Mouse (Mus musculus) liver, embryonic 15.5 days (tissue): ENCODE measurements around the gene Ttll9. TPM values are rescaled to one million over a fixed set of nuclear protein-coding genes. Genes with fewer than 3 reads are reported as not detected.

Experiments
- ATAC-seq: fragments of 200-750 bp; cut with Nextera tagmentation; 2 replicates; pipeline ENCODE4 v1.8.0; 2017; ENCODE audit warnings: moderate number of reproducible peaks, mild to moderate bottlenecking, moderate library complexity; ENCODE audit not compliant: insufficient read depth
- H3K27ac ChIP-seq: fragments of 300-500 bp; sonication (generic); replicated peaks from 2 replicates; pipeline ENCODE4 v1.5.1; 2015; ENCODE audit warnings: mild to moderate bottlenecking, inconsistent platforms
- H3K27me3 ChIP-seq: fragments of 300-500 bp; sonication (generic); 2 replicates; pipeline ENCODE4 v1.6.1; 2015; ENCODE audit warnings: mild to moderate bottlenecking, inconsistent platforms
- H3K36me3 ChIP-seq: fragments of 300-500 bp; sonication (generic); replicated peaks from 2 replicates; pipeline ENCODE4 v1.6.1; 2015; ENCODE audit warnings: moderate library complexity, mild to moderate bottlenecking, inconsistent platforms
- H3K4me1 ChIP-seq: fragments of 300-500 bp; sonication (generic); replicated peaks from 2 replicates; pipeline ENCODE4 v1.6.1; 2015; ENCODE audit warnings: inconsistent platforms
- H3K4me2 ChIP-seq: fragments of 300-500 bp; sonication (generic); 2 replicates; pipeline ENCODE4 v1.6.1; 2015; ENCODE audit warnings: moderate library complexity, mild to moderate bottlenecking, inconsistent platforms
- H3K4me3 ChIP-seq: fragments of 300-500 bp; sonication (generic); replicated peaks from 2 replicates; pipeline ENCODE4 v1.5.1; 2015; ENCODE audit warnings: mild to moderate bottlenecking, inconsistent platforms
- H3K9ac ChIP-seq: fragments of 300-500 bp; sonication (generic); 2 replicates; pipeline ENCODE4 v1.6.1; 2015; ENCODE audit warnings: moderate library complexity, mild to moderate bottlenecking, inconsistent platforms
- H3K9me3 ChIP-seq: fragments of 300-500 bp; sonication (generic); replicated peaks from 2 replicates; pipeline ENCODE4 v1.6.1; 2016; ENCODE audit warnings: inconsistent platforms
- WGBS: fragments of 180-500 bp; shearing (Covaris S2); methylation state at CpG from one replicate; pipeline ENCODE4 v1.1.7; 2015; ENCODE audit warnings: mixed read lengths; ENCODE audit not compliant: insufficient replicate concordance; 5-methylcytosine and 5-hydroxymethylcytosine counted together
- polyA plus RNA-seq: library from polyadenylated mRNA; unstranded; fragments of >200 nt; fragmentation: Nextera tagmentation; extraction: Ambion mirVana; gene quantifications from 2 replicates; pipeline ENCODE4 v1.2.1, GENCODE M21; 2015

Gene Ttll9
- 0.12 and 0.14 TPM in 2 replicates for polyA plus RNA-seq

DNA sequence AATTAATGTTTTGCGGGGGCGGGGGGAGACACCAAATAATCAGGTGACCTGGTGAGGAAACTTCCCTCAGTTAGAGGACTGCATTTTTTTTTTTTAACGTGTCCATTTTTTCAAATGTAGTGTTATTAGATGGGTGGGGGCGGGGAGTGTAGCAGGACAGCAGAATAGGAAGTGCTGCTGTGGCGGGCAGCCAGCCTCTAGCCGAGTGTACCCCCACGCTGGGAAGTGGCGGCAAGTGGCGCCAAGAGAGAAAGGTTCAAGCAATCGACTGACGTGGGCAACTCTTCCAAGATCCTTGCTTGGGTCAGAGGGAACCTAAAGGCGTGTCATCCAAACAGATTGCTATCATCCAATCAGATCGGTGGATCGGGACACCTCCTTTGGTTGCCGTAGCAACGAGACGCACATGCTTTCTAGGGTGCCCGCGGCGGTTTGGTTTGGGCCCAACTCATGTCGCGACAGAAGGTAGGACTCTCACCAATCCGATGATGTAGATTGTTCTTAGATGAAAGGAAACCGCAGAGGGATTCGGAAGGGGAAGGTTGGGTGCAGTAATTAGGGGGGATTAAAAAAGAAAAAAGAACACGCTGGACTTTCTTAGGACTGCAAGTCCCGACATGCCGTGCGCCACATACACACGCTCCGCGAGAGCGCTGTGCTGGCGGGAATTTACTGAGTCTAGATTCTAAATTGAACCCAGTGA, at the start of gene Ttll9:
Gene Ttll9 (plus strand): TSS at position 395 of the 703 bp plus-strand sequence.
- peak; percentile 57; the same call in 1 of the 2 replicates for ATAC-seq

DNA sequence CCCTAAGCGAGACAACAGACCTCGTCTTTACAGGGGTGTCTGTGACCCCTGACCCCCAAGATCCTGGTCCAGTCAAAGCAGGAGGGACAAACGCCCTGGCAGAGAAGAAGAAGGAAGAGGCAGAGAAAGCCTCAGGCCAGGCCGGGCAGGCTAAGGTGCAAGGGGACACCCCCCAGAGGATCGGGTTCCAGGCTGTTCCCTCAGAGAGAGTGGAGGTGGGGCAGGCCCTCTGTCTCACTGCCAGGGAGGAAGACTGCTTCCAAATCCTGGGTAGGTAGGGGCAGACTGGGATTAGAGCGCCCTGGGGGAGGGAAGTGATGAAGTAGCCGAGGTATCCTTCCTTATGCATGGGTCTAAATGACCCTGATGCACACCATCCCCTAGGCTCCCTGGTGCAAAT, 48.8 kb upstream of the Ttll9 start:
- Histone ChIP-seq H3K9me3 (no peaks in the 10 kb centered on the region), H3K4me3 (no peak overlapping the region), H3K36me3 (no peaks in the 10 kb centered on the region), H3K9ac (no peak overlapping the region), H3K27ac (no peak overlapping the region), H3K4me1 (peaks cover 6% of the 10 kb centered on the region), H3K4me2 (no peak overlapping the region), H3K27me3 (peaks cover 54% of the 10 kb centered on the region)
- WGBS: 30% methylated on average over 7 of the region's 7 CpGs
- no peak for ATAC-seq

More for the DNA sequence above, at the start of gene Ttll9:
- Histone ChIP-seq H3K4me1 (peaks cover 3% of the 10 kb centered on the region; the same call in 1 of the 2 replicates), H3K27ac (no peak within 1 kb of the TSS), H3K9ac (no peak within 1 kb of the TSS), H3K36me3 (no peaks in the 10 kb centered on the region), H3K4me2 (peak within 1 kb of the TSS; percentile 64), H3K4me3 (peak within 1 kb of the TSS; percentile 47), H3K9me3 (no peaks in the 10 kb centered on the region), H3K27me3 (peaks cover 33% of the 10 kb centered on the region)
- under 1% methylated on average over 34 of the region's 34 CpGs for WGBS

DNA sequence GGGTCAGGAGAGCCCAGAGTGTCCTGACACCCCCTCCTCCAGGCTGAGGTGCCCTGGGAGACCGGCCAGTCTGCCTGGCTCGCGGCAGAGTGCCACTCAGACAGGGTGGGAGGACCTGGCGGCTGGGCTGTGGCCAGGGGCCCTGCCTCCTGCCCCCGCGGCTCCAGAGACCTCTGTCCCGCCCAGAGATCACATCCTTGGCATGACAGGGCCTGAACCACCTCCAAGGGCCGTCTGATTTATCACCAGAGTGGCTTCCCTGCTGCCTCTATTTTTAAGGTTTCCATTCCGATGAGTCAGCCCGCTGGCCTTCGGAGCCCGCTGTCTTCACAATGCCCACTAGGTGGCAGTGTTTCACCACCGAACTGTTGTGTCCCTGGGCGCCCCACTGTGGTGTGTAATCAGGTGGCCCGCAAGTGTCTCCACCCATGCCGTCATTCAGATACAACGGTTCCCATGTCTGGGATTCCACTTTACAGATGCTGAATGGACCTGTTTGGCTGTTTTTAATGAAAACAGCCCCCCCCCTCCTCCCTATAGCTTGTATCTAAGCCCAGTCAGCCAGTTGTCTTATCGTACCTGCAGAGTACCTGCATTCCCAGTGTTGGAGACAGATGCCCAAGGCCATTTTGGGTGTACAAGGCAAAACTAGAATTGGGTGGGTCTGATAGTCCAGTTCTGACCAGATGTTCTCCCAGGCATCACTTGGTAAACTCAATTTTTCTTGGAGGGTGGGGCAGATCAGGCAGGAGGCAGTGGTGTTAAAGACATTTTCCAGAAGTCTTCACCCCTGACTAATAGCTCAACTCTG, 47.8 kb upstream of the Ttll9 start:
- Histone ChIP-seq H3K9ac (no peak overlapping the region), H3K9me3 (no peaks in the 10 kb centered on the region), H3K27ac (no peak overlapping the region), H3K27me3 (peaks cover 54% of the 10 kb centered on the region), H3K4me1 (peaks cover 6% of the 10 kb centered on the region), H3K4me2 (peak overlapping the region; percentile 16; the same call in 1 of the 2 replicates), H3K36me3 (no peaks in the 10 kb centered on the region), H3K4me3 (no peak overlapping the region)
- no peak for ATAC-seq
- 5% methylated on average over 18 of the region's 18 CpGs for WGBS

DNA sequence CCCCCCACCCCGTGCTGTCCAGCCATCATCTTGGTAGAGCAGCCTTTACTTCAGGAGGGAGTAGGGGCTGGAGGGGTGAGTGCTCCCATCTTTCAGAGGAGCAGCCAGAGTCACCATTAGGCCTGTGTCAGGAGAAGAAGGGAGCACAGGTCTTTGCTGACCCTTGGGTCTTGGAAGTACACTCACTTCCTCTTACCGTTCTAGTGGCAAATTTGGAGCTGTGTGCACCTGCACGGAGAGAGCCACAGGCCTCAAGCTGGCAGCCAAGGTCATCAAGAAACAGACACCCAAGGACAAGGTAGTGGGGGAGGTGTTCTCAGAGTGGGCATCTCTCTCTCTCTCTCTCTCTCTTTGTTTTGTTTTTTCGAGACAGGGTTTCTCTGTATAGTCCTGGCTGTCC, 46.8 kb upstream of the Ttll9 start:
- Histone ChIP-seq H3K4me3 (no peak overlapping the region), H3K36me3 (no peaks in the 10 kb centered on the region), H3K27ac (no peak overlapping the region), H3K4me2 (no peak overlapping the region), H3K27me3 (peaks cover 51% of the 10 kb centered on the region), H3K4me1 (peaks cover 6% of the 10 kb centered on the region), H3K9ac (no peak overlapping the region), H3K9me3 (no peaks in the 10 kb centered on the region)
- 43% methylated on average over 4 of the region's 4 CpGs for WGBS
- ATAC-seq: no peak

DNA sequence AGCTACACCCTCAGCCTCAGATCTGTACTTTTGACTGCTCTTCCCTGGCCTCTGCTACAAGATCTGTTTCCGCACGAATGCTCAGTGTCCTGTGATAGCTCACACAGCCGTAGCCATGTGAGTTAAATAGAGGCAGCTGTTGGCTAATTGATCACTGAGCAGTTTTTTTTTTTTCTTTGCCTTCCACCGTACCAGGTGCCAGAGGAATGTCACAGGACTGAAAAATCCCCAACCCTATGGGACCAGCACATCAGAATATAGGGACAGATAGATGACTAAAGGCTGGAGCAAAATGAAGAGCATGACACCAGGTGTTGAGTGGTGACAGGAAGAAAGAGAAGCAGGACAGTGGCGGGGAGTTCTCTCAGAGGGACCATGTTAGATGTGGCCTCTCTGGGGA, 46.2 kb upstream of the Ttll9 start:
- Histone ChIP-seq H3K9me3 (no peaks in the 10 kb centered on the region), H3K4me1 (peaks cover 6% of the 10 kb centered on the region), H3K4me3 (no peak overlapping the region), H3K9ac (no peak overlapping the region), H3K36me3 (no peaks in the 10 kb centered on the region), H3K4me2 (no peak overlapping the region), H3K27ac (no peak overlapping the region), H3K27me3 (peaks cover 44% of the 10 kb centered on the region)
- 55% methylated on average over 5 of the region's 5 CpGs for WGBS
- ATAC-seq: no peak

DNA sequence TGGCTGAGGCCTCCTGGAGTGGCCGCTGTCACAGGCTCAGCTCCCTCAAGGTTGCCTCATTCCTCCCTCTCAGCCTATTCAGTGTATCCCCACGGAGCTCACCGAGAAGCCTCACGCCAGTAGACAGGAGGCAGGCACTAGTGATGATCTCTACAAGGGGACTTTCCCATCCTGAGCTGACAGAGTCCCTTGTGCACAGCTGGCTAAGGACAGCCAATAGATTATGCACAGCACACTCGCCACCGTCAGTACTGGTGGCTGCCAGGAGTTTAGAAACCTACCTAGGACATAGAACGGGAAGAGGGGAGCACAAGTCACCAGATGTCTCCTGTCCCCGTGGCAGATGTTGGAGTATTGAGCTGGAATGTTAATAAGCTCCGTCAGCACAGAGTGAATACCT, 44.6 kb upstream of the Ttll9 start:
- peaks cover 28% of the 10 kb centered on the region for H3K27me3 ChIP-seq
- WGBS: 55% methylated on average over 9 of the region's 9 CpGs
- no peaks in the 10 kb centered on the region for H3K36me3 ChIP-seq

DNA sequence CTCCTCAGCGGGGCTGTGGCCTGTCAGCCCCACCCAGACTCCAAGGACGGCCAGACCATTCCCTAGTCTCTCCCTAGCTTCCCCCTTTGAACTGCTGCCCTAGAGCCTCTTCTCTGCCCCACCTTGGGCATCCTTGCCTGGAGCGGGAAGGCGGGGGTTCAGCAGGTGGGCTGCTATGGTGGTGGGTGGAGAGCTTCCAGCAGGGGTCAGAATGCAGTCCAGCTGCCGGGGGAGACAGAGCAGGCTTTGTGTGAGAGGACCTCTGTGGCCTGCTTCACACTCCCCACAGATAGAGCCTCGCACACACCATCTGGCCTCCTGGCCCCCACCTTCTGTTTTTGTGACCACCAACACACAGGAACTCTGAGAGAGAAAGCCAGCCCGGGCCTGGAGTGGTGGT, 39.9 kb upstream of the Ttll9 start:
- Histone ChIP-seq H3K27me3 (peaks cover 2% of the 10 kb centered on the region), H3K36me3 (no peaks in the 10 kb centered on the region), H3K4me3 (no peak overlapping the region), H3K4me1 (no peaks in the 10 kb centered on the region), H3K27ac (no peak overlapping the region), H3K4me2 (no peak overlapping the region), H3K9ac (no peak overlapping the region), H3K9me3 (no peaks in the 10 kb centered on the region)
- ATAC-seq: no peak
- 50% methylated on average over 7 of the region's 7 CpGs for WGBS

More for the DNA sequence above, 44.6 kb upstream of the Ttll9 start:
- H3K4me2 ChIP-seq: no peak overlapping the region
- H3K27ac ChIP-seq: no peak overlapping the region
- no peak for ATAC-seq
- H3K4me1 ChIP-seq: peaks cover 6% of the 10 kb centered on the region
- no peak overlapping the region for H3K4me3 ChIP-seq
- no peak overlapping the region for H3K9ac ChIP-seq
- no peaks in the 10 kb centered on the region for H3K9me3 ChIP-seq

DNA sequence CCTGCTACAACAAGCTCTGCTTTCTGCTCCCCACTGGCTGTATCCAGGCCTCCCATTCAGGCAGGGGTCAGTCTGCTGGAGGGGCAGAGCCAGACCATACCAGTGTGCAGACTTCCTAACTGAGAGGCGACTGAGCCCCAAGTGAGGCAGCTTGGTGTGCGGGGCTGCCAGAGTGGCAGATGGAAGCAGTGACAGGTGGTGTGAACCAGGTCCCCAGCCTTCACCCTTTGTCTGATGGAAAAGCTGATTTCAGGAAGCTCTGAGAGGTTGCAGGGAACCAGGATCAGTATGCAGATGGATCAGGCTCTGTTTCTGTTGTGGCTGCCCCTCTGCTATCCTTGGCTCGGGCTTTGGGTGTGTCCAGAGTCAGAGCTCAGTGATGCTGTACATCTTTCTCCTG, 38.7 kb upstream of the Ttll9 start:
- no peak overlapping the region for H3K9ac ChIP-seq
- WGBS: 60% methylated on average over 3 of the region's 3 CpGs
- no peaks in the 10 kb centered on the region for H3K4me1 ChIP-seq

DNA sequence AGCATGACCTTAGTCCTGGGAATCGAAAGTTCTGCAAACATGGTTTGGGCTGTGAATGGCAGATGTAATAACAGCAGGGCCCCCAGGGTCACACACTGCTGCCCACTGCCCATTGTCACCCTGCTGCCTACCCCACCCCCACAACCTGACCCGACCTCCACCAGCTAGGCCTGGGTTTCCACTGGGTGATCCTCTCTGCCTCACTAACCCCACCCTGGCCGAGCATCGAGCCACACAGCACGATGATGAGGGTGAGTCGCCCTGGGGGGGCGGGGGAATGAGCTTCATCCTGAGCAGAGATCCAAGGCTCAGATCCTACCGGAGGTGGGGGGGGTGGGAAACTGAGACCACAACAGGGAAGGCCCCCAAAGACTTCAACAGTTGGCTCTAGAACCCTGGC, 38.2 kb upstream of the Ttll9 start:
- WGBS: 45% methylated on average over 8 of the region's 8 CpGs
- no peaks in the 10 kb centered on the region for H3K4me1 ChIP-seq
- H3K4me2 ChIP-seq: no peak overlapping the region
- no peaks in the 10 kb centered on the region for H3K9me3 ChIP-seq
- no peaks in the 10 kb centered on the region for H3K27me3 ChIP-seq
- no peaks in the 10 kb centered on the region for H3K36me3 ChIP-seq
- H3K4me3 ChIP-seq: no peak overlapping the region
- ATAC-seq: no peak
- no peak overlapping the region for H3K27ac ChIP-seq
- H3K9ac ChIP-seq: no peak overlapping the region

More for the DNA sequence above, 38.7 kb upstream of the Ttll9 start:
- Histone ChIP-seq H3K4me2 (no peak overlapping the region), H3K27me3 (no peaks in the 10 kb centered on the region), H3K27ac (no peak overlapping the region), H3K4me3 (no peak overlapping the region), H3K36me3 (no peaks in the 10 kb centered on the region), H3K9me3 (no peaks in the 10 kb centered on the region)
- ATAC-seq: no peak

DNA sequence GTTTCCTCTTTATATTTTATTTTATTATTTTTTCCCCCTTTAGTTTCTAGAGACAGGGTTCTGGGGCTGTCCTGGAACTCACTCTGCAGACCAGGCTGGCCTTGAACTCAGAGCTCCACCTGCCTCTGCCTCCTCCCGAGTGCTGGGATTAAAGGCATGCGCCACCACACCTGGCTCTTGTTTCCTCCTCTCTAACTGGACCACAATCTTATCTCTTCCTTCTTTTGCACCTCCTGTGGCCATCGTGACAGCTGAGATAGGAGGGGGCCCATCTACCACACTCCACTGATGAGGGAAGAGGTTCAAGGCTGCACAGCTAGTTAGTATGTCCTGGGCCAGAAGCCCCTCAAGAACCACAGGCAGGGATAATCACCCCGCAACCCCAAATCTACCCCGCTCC, 37.7 kb upstream of the Ttll9 start:
- WGBS: 36% methylated on average over 5 of the region's 5 CpGs
- H3K9me3 ChIP-seq: no peaks in the 10 kb centered on the region
- H3K36me3 ChIP-seq: no peaks in the 10 kb centered on the region
- H3K27ac ChIP-seq: no peak overlapping the region
- no peak overlapping the region for H3K9ac ChIP-seq
- H3K4me2 ChIP-seq: no peak overlapping the region
- no peak overlapping the region for H3K4me3 ChIP-seq
- H3K4me1 ChIP-seq: no peaks in the 10 kb centered on the region
- H3K27me3 ChIP-seq: no peaks in the 10 kb centered on the region
- no peak for ATAC-seq

DNA sequence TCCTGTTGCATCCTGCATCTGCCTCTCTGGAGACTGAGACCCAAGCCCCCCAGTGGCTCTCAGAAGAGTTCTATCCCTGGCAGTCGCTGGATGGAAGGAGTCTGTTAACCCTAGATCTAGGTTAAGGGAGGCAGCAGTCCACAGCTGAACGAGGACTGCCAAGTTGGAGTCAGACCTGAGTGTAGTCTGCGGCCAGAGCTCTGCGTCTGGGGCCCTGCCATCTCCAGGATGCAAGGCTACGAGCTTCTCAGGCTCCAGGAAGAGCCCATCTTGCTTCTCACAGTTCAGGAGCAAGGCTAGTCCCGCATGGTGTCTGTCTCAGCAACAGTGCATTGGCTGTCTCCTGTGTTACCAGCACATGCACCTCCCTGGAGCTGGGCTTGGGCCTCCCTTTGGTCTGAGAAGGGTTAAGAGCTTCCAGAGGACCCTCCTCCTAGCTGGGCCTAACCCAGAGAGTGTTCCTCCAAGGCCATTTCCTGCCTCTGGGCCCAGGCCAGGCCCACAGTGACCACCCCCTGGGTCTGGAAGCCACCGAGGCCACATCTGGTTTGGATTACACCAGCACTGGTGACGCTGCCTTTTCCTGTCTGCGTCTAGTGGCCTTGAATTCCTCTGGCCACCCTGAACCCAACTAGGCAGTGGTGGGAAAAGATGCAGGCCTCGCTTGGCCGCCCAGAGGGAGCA, 37.0 kb upstream of the Ttll9 start:
- 36% methylated on average over 11 of the region's 11 CpGs for WGBS
- Histone ChIP-seq H3K4me3 (no peak overlapping the region), H3K36me3 (no peaks in the 10 kb centered on the region), H3K27me3 (no peaks in the 10 kb centered on the region), H3K4me1 (no peaks in the 10 kb centered on the region), H3K27ac (no peak overlapping the region), H3K9ac (no peak overlapping the region), H3K4me2 (no peak overlapping the region), H3K9me3 (no peaks in the 10 kb centered on the region)
- peak; percentile 41; the same call in 1 of the 2 replicates for ATAC-seq
